Mouse (Mus musculus): ENCODE measurements around the gene Piga.

DNA sequence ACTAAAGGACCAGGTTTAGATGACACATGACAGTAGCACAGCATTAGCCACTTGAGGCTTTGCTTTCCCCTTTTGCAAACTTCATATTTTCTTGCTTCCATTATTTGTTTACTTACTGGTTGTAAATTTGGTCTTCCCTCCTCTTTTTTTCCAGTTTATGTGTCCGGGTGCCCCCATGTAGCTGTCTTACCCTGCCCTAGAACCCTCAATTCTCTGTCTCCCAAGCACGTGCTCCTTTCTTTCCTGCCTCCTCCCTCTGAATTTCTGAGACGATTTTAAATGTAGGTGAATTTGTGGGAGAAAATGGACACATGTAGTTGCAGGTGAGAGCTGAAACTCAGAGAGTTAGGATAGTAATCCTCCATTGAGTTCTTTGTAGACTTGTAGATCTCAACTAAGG, 931 bp downstream of the Piga start:
- TF ChIP-seq CTCF (IDR thresholded peaks at IDR 0.05; ENCODE audit: extremely low read depth, insufficient read length, insufficient replicate concordance, low read depth, low read length) (no peak), POLR2A (IDR thresholded peaks at IDR 0.05; ENCODE audit: low read depth, low read length) (no peak)
